Mouse (Mus musculus): ENCODE measurements around the gene Inca1.

Inca1 gene

GRCm38 (mm10) chr11:70653345-70654197, 46.4 kb downstream of the Inca1 start:
- peak; percentile 60 to 64 for DNase-seq (ENCODE audit: low spot score in 2 of 2)

- DNase-seq (ENCODE audit: low spot score in 2 of 2), result peak in 1 of 2 experiments; percentile 28
Measured at GRCm38 (mm10) chr11:70652884-70653344, 47.0 kb downstream of the Inca1 start.

GRCm38 (mm10) chr11:70652029-70652883, 47.7 kb downstream of the Inca1 start:
- DNase-seq (ENCODE audit: low spot score in 2 of 2), result peak in 1 of 2 experiments; percentile 38

- DNase-seq (ENCODE audit: low spot score in 2 of 2), result peak in 1 of 2 experiments; percentile 25
Measured at GRCm38 (mm10) chr11:70651391-70651790, 48.6 kb downstream of the Inca1 start.

GRCm38 (mm10) chr11:70650322-70651175, 49.4 kb downstream of the Inca1 start:
- peak in 1 of 2 experiments; percentile 29 for DNase-seq (ENCODE audit: low spot score in 2 of 2)

- DNase-seq (ENCODE audit: low spot score in 2 of 2), result peak in 1 of 2 experiments; percentile 31
Measured at GRCm38 (mm10) chr11:70649185-70649734, 50.7 kb downstream of the Inca1 start.

- DNase-seq (ENCODE audit: low spot score in 2 of 2), result no peak
Measured at GRCm38 (mm10) chr11:70648512-70648911, 51.4 kb downstream of the Inca1 start.

GRCm38 (mm10) chr11:70647716-70648420, 52.1 kb downstream of the Inca1 start:
- peak in 1 of 2 experiments; percentile 52 for DNase-seq (ENCODE audit: low spot score in 2 of 2)

- peak; percentile 98 for DNase-seq (ENCODE audit: low spot score in 2 of 2)
Measured at GRCm38 (mm10) chr11:70646691-70647650, 53.0 kb downstream of the Inca1 start, which contains the start of the genes Rnf167 and Slc25a11. Rnf167 (plus strand) TSS chr11:70647235. Slc25a11 (minus strand) TSS chr11:70647479.

GRCm38 (mm10) chr11:70646259-70646555, 53.7 kb downstream of the Inca1 start:
- DNase-seq (ENCODE audit: low spot score in 2 of 2), result peak in 1 of 2 experiments; percentile 60

- DNase-seq (ENCODE audit: low spot score in 2 of 2), result peak in 1 of 2 experiments; percentile 33
Measured at GRCm38 (mm10) chr11:70645461-70646258, 54.3 kb downstream of the Inca1 start.

- no peak for DNase-seq (ENCODE audit: low spot score in 2 of 2)
Measured at GRCm38 (mm10) chr11:70644564-70645103, 55.3 kb downstream of the Inca1 start.

- DNase-seq (ENCODE audit: low spot score in 2 of 2), result no peak
Measured at GRCm38 (mm10) chr11:70643051-70643450, 56.9 kb downstream of the Inca1 start.

- no peak for DNase-seq (ENCODE audit: low spot score in 2 of 2)
Measured at GRCm38 (mm10) chr11:70641241-70641640, 58.7 kb downstream of the Inca1 start.

GRCm38 (mm10) chr11:70639976-70640375, 60.0 kb downstream of the Inca1 start:
- DNase-seq (ENCODE audit: low spot score in 2 of 2), result no peak

- DNase-seq (ENCODE audit: low spot score in 2 of 2), result no peak
Measured at GRCm38 (mm10) chr11:70638714-70639278, 61.2 kb downstream of the Inca1 start, which contains the start of gene Gp1ba. Gp1ba (plus strand) TSS chr11:70639122.
